Mouse (Mus musculus) T-helper 17 cell (primary cell): Measurements from ENCODE around the gene Prmt1.

ENCODE experiments used
- in situ Hi-C, 2 experiments: fragments of 300-600 bp; cut with MboI, MseI; formaldehyde crosslinking; loops; 1 replicate in 1 of 2; 2 replicates in 1 of 2; pipeline ENCODE4 v1.15.1; 2025; ENCODE audit warnings: high pct_unique_total_duplicates in 2 of 2

The Prmt1 gene

DNA sequence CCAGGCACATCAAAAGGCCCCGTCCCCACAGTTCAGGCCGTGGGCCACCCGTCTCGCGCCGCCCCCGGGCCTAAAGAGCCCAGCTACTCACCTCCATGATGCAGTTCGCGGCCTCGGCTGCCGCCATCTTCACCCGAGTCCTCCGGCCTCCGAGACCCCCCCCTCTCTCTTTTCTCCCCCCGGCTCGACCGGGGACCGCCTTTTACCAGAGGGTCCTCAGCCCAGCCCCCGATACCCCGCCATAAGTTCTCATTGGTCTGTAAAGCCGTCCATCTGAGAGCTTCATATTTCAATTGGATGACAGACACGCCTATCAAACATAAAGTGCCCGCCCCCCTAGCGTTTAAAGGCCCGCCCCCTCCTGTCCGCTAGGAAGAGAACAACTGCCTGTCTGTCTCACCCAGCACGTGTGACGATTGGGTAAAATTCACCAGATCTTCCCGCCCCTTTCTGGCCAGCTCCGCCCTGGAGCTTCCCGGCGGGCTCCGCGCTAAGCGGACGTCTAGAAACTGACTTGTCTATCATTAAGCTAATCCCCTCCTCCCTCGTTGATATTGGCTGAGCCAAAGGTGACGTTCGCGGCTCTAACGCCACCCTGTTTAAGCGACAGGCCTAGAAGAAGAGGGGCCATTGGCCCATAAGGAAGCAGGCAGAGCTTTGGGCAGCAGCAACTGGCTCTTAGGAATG lies at the start of gene Prmt1:
TSS of gene Prmt1 (minus strand) at position 377 of the 687 bp plus-strand sequence.
- in situ Hi-C loops: no loop called here

DNA sequence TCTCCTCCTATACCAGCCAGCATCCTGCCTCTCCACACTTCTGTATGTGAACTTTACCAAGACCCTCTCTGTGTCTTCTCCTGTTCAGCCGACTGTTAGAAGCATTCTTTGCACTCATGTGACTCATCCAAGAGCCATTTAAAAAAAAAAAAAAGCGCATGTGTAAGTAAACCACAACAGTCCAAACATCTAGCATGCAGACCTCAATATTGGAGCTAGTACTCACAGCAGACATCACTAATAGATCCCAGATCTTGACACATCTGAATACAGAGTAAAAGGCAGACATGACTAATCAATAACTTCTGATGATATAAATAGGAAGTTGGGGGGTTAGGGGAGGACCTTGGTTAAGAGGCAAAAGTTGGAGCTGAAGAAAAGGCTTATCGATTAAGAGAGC lies 49.3 kb upstream of the Prmt1 start:
- in situ Hi-C loops: no loop called here

DNA sequence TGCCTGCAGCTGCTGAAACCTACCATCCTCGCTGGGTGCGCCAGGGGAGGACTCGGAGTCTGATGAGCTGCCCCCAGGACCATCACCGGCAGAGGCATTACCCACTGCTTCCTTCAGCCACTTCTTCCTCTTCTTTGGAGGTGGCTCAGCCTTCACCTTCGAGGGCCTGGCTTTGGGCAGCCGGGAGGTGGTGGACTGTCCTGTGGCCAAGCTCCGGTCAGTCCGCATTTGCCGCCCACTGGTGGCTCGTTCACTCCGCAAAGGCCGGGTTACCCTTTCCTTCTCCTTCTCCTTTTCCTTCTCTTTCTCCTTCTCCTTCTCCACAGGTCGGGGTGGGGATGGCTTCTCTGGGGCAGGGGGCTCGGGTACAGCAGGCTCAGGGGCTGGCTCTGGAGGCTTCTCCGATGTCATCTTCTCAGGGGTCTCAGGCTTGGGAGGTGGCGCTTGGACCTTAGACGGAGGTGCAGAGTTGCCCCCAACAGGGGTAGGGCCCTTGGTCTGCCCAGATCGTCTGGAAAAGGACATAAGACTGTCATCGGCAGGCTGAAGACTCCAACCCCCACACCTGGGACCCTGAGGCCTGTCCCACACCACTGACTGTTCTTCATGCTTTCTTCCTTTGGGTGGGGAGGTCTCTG lies 47.5 kb upstream of the Prmt1 start:
- in situ Hi-C loops: no loop called here

DNA sequence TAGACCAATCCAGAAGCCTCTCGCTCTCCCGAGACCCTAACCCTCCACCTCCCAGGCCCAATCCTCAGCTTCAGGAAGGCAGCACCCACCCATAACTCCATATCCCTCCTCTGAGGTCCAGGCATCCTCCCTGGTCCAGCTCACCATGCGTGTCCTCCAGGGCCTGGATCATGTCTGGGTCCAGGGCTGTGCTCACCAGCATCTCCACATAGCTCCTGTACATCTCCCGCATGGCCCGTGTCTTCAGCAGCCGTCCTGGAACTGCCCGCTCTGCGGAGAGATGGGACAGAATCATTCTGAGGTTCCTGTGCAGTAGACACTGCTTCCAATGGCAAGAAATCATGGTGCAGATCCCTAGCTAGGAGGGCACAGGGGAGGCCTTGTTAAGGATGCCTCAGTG lies 44.5 kb upstream of the Prmt1 start:
- in situ Hi-C loops: no loop called here

DNA sequence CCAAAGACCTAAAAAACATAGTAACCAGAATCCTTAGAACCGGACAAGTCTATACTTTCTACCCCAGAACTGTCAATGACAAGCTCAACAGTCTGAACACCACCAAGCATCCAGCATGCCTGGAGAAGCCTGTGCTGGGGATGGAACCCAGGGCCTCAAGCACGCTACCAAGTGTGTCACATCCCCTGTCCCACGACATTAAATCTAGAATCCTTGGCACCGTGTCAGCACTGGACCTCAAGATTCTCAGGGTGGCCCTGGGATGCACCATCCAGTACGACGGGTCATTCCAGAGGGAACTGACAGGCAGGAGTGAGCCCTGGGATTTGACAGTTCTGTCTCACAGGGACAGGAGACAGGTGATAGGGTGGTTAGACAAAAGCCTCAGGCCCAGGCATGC lies 43.6 kb upstream of the Prmt1 start:
- in situ Hi-C loops: loop anchor here in 1 of 2 experiments (5.0 kb wide), 1 partner anchor 32 kb away; the partner anchor contains the start of genes Nosip and Prrg2

DNA sequence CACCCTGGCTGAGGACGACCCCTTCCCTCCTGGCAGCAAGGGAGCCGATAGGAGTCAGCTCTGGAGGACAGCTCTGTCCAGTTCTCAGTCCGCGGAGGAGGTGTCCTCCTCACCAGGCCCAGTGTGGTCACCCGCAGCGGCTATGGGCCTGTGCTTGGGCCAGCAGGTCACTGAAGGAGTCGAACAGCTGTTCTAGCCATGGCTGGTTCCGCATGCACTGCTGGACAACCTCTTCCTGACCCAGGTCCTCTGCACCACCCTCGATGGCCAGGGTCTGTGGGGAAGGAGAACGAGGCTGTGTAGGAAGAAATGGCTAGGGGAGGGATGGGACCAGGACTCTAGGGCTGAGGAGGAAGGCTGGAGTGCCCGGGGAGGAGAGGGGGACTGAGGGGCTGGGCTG lies 42.0 kb upstream of the Prmt1 start:
- in situ Hi-C loops: loop anchor here in 1 of 2 experiments (5.0 kb wide), 1 partner anchor 34 kb away; the partner anchor contains the start of genes Nosip and Prrg2

DNA sequence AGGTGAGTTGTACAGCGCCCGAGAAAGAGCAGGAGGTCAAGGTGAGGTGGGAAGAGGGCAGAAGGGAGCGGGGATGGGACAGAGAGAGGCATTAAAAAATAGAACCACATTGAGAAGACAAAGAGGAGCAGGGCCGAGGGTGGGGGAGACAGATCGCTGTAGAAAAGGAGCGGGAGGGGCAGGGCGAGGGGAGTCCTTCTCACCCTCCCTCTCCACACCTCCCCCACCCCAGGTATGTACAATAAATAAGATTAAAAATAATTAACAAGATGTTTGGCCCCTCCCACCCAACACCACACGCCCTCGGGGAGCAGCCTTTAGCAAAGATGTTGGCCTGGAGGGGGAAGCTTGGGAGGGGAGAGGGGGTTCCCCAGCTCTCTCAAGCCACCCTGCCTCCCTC lies 41.4 kb upstream of the Prmt1 start:
- in situ Hi-C loops: loop anchor here in 1 of 2 experiments (5.0 kb wide), 1 partner anchor 35 kb away; the partner anchor contains the start of genes Nosip and Prrg2

DNA sequence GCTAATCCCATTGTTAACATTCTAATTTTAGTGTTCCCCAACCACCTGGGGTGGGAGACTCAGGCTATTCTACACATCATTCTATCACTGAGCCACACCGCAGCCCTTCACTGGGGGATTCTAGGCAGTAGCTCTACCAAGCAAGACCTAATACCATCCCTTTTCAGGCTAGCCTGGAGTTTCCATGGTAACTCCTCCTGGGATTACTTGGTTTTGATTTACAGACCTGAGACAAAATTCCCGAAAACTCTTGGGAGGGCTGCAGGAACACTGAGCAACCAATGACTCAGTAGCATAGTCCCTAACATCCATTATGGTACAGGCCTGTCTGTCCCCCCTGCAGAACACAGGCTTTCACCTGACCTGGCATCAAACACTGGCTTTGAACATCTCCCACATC lies 39.9 kb upstream of the Prmt1 start:
- in situ Hi-C loops: loop anchor here in 1 of 2 experiments (5.0 kb wide), 1 partner anchor 36 kb away; the partner anchor contains the start of genes Nosip and Prrg2

DNA sequence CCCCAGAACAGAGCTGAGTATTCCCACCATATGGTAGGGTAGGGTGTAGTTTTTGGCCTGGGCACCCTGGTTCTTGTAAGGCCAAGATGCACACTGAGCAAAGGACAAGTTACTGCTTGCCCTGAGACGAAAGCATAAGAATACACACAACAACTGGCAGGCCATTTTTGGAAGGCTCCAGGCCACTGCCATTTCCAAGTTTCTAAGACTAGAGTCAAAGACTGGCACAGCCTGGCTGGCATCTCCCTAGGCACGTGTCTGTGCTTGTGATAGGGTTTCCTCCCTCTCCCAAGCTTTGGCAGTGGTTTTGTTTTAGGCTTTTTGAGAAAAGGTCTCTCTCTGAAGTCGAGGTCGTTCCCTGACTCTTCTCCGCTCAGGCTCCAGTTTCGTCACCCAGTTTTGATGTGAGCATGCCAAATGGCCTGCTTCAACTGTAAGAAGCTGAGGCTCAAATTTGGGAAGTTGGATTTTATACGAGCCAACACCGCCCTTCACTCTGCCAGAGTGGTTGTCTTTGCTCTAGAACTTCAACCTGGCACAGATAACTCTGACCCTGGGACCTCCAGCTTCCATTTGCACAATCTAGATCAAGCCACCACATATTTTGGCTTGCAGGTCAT lies 39.3 kb upstream of the Prmt1 start:
- in situ Hi-C loops: loop anchor here in 1 of 2 experiments (5.0 kb wide), 1 partner anchor 37 kb away; the partner anchor contains the start of genes Nosip and Prrg2

DNA sequence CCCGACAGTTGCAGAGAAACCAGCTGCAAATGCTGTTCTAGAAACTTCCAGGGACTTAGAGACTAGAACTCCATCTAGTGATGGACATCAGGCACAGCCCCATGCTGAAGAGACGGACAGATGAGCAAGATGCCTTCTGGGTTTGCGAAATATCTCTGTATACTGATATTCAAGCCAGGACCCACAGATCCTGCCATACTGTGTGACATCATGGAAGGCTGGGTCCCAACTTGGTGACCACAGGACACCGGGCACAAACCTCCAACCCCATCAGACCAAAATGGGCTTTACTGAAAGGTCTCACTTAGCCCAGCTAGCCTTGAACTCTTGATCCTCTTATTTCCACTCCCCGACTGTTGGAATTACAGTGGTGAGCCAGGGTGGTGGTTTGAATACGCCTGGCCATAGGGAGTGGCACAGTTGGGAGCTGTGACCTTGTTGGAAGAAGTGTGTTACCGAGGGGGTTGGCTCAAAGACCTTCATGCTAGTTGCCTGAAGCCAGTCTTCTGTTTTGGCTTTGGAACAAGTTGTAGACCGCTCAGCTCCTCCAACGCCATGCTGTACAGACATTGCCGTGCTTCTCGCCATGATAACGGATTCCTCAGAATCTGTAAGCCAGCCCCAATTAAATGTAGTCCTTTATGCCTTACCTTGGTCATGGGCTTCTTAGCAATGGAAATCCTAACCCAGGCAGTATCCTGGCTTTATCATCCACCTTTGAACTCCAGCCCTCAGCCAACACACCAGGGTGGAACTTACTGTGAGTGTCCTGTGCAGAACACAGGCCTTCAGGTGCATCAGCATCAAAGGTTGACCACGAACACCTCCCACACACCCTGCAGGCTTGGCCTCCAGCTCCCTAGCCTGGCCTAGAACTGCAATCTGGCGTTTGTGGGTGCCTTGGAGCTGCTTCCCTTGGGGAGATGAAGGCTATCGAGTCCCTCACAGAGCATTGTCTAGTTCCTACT lies 38.2 kb upstream of the Prmt1 start:
- in situ Hi-C loops: loop anchor here (5.0 to 25.0 kb wide), 3 partner anchors 38 to 1813 kb away; partner anchors contain the start of genes Ldha (in 2 of the 2), Nosip (in 1 of the 2) and Prrg2 (in 1 of the 2)

DNA sequence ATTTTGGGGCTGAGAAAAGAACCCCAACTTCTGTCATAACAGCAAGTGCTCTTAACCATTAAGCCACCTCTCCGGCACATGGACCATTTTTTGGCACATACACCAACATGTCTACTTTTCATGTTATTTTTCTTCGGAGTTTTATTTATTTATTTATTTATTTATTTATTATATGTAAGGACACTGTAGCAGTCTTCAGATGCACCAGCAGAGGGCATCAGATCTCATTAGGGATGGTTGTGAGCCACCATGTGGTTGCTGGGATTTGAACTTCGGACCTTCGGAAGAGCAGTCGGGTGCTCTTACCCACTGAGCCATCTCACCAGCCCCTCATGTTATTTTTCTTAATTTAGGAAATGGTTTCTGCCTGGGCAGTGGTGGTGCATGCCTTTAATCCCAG lies 37.3 kb upstream of the Prmt1 start:
- in situ Hi-C loops: loop anchor here (5.0 to 25.0 kb wide), 2 partner anchors 44 to 1814 kb away; partner anchors contain the start of gene Ldha (in 2 of the 2)

DNA sequence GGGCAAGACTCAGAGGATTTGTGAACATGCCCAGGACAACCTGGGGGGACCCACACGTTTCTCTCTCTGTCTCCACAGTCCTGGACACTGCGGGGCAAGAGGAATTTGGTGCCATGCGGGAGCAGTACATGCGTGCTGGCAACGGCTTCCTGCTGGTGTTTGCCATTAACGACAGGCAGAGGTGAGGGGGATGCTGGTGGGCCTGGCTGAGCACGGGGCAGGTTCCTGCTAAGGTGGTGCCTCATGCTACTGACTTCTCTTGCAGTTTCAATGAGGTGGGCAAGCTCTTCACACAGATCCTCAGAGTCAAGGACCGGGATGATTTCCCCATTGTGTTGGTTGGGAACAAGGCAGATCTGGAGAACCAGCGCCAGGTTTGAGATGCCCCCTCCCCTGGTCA lies 33.9 kb upstream of the Prmt1 start:
- in situ Hi-C loops: loop anchor here (5.0 to 25.0 kb wide), 2 partner anchors 47 to 1817 kb away; partner anchors contain the start of gene Ldha (in 2 of the 2)

DNA sequence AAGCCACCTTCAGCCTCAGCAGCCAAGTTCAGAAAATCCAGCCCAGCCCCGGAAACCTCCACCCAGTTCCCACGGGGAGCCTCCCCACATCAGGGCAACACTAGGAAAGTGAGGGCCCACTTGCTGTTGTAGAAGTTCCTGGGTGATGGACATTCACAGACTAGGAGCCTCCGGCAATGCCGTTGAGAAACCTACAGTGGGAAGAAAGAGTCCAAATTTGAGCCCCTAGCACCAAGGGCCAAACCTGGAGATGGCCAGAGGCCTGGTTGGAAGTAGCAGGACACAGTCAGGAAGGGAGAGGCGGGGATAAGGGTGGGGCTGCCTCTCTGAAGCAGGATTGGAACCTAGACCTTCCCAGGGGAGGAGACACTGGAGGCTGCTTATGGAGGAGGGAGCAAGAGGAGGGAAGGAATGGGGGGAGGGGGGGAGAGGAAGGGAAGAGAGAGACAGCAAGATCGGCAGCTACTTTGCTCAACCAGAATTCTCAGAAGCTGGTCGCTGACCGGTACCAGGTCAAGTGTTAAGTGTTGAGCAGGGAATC lies 32.7 kb upstream of the Prmt1 start:
- in situ Hi-C loops: loop anchor here (25.0 kb wide), 1 partner anchor 1818 kb away; the partner anchor contains the start of gene Ldha (in 2 of the 2)

DNA sequence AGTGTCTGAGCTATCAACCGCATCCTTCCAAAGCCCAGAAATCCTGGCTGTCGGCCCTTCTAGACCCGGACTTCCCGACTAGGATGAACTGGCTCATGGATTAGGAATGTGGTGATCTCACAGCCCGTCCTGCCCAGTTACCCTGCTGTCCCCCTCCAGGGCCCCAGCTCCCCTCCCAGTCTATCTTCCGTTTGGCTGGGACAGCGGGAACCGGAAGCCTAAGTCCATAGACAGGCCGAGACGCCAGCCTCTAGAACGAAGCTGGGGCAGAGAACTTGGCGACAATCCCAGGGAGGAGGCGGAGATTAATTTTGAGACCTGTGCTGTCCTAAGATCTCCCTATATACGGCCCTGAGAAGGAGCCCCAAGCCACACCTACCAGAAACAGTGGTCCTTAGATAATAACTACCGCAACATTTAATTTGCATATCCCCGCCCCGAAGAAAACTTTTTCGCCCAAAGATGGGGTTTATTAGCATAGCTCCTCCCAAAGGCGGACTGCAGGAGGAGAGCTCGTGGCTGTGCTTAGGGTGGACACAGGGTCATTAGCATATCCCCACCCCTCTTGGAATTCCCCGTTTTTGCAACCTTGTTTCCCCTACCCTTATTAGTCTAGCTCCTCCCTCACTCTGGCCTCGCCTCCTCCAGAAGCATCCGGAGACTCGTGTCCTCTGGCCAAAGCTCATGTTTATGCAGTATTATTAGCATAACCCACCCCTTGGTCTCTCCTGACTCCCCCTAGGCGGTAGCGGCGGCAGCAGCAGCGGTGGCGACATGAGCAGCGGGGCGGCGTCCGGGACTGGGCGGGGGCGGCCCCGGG lies 31.1 kb upstream of the Prmt1 start, which contains the start of gene Rras:
TSS of gene Rras (plus strand) at position 720 of the 820 bp plus-strand sequence.
- in situ Hi-C loops: loop anchor here (25.0 kb wide), 1 partner anchor 1820 kb away; the partner anchor contains the start of gene Ldha (in 2 of the 2)

DNA sequence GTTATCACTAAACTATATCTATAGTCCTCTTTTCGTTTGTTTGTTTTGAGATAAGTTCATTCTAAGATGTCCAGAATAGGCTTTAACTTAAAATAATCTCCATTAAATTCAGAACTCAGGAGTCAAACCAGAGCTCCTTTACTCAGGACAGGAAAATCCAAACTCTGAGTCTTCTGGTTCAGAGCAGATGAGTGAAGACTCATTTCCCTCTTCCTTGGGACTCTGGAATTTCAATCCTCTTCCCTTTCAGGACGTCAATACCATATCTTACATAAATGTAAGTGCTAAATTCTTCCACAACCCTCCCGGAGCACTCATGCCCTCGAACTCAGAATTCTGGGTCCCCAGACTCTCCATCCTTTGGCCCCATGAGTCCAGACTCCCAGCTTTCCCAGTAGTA lies 30.4 kb upstream of the Prmt1 start:
- in situ Hi-C loops: loop anchor here (25.0 kb wide), 1 partner anchor 1821 kb away; the partner anchor contains the start of gene Ldha (in 2 of the 2)

DNA sequence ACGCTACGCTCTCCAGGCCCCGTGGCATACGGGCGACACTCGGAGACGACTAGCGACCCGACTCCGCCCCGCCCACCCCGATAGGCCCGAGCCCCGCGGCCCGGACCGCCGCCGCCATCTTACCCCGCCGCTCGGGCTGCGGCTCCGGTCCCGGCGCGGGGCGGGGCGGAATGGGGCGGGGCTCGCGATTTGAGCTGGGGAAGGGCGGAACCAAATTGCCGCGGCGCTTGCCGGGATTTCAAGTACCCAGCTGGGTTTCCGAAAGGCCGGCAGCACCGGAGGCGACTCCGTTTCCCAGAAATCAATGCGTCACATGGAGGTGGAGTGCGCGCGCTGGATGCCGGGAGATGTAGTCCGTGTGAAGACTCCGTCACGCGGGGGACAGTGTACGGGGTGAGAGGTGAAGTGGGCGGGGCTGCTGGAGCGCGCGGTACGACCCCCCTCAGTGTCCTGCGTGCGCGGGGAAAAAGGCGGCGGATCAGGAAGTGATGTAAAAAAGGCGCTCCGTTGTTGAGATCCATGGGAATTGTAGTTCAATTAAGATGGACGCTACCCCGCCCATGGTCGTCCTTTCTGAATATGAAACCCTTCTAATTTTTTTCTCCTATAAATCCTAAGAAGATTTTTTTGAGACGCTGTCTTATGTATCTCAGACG lies 29.7 kb upstream of the Prmt1 start, which contains the start of gene Scaf1:
TSS of gene Scaf1 (minus strand) at position 407 of the 656 bp plus-strand sequence.
- in situ Hi-C loops: loop anchor here (25.0 kb wide), 1 partner anchor 1821 kb away; the partner anchor contains the start of gene Ldha (in 2 of the 2)

DNA sequence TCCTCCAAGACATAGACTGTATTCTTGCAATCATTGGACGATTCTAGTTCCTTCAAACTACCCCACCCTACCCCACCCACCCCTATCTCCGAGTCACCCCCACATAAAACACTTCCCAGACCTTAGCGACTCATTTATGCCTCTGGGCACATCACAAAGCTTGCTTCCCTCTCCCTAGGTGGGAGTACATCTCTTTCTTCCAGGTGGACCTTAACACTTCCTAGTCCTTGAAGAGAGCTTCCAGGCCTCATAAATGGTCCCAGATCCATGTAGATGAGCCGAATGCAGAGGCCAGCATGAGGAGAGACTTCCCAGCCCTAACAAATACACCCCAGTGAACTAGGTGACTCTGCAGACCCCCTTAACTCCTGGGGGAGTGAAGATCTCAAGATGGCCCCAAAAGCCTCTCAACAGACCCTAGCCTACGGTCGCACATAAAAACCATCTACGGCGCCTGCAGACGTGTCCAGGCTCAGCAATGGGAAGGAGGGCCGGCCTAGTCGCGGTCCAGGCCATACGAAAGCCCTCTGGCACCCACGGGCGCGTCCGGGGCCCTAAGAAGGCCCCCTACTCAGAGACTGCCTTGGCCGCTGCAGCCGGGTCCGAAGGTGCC lies 29.1 kb upstream of the Prmt1 start:
- in situ Hi-C loops: loop anchor here (25.0 kb wide), 1 partner anchor 1822 kb away; the partner anchor contains the start of gene Ldha (in 2 of the 2)

DNA sequence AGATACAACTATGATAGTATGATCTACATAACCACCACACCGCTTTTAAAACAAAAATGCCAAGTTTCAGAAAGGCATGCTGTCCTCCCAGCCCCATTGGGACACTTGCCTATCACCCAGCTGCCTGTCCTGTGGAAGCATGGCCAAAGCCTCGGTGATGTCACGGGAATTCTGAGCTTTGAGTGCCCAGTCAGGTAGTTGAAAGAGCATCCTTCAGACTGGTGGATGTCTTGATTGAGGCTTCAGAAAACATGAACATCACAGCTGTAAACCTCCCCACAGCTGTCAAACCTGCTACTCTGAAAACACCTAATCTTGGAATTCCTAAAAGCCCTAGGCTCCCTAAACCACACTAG lies 27.7 kb upstream of the Prmt1 start:
- in situ Hi-C loops: loop anchor here (25.0 kb wide), 1 partner anchor 1823 kb away; the partner anchor contains the start of gene Ldha (in 2 of the 2)
